Mouse (Mus musculus) right cerebral cortex, adult 2 months (tissue): ENCODE results near the gene Spin2g.
"Not testable (repeated sequence)": the region's sequence is repeated elsewhere in the genome, so short reads cannot be mapped to it uniquely, and the experiment has no call there.

Source experiments
- DNase-seq, 2 experiments: peaks; one replicate each; pipeline ENCODE4 v3.0.0; 2021 to 2022; ENCODE audit warnings: low spot score in 2 of 2

The Spin2g gene

GRCm38 (mm10) chrX:34238633-34239032 is at the start of gene Spin2g:
Gene Spin2g (minus strand): TSS chrX:34238733.
- DNase-seq, result not testable (repeated sequence)
